Mouse (Mus musculus) stomach, postnatal 0 days (tissue): Measurements from ENCODE around the gene Chd4.

Experiments
- CTCF ChIP-seq: IDR thresholded peaks from 2 replicates; pipeline ENCODE4 v1.5.1; 2016; ENCODE audit warnings: antibody characterized with exemption, low read depth, mild to moderate bottlenecking, moderate library complexity
- EP300 ChIP-seq: optimal IDR thresholded peaks from 2 replicates; pipeline ENCODE3; 2016; ENCODE audit warnings: antibody characterized with exemption

- TF ChIP-seq EP300 (no peak), CTCF (no peak)
Observed at GRCm38 (mm10) chr6:125163801-125164657, 68.2 kb downstream of the Chd4 start.
